Mouse (Mus musculus) embryonic facial prominence, embryonic 13.5 days (tissue): ENCODE results near the gene Klre1. TPM values are rescaled to one million over a fixed set of nuclear protein-coding genes. Genes with fewer than 3 reads are reported as not detected.
"Not testable (repeated sequence)": the region's sequence is repeated elsewhere in the genome, so short reads cannot be mapped to it uniquely, and the experiment has no call there.

Experiments
- ATAC-seq: fragments of 200-750 bp; cut with Nextera tagmentation; 2 replicates; pipeline ENCODE4 v1.8.0; 2017; ENCODE audit warnings: low read depth; ENCODE audit not compliant: insufficient number of reproducible peaks, insufficient read depth, low FRiP score, low TSS enrichment
- H3K27ac ChIP-seq: fragments of 300-500 bp; sonication (generic); 2 replicates; pipeline ENCODE4 v1.5.1; 2015; ENCODE audit warnings: moderate library complexity, mild to moderate bottlenecking, inconsistent platforms
- H3K27me3 ChIP-seq: fragments of 300-500 bp; sonication (generic); 2 replicates; pipeline ENCODE4 v1.6.1; 2015; ENCODE audit warnings: mild to moderate bottlenecking, inconsistent platforms
- H3K36me3 ChIP-seq: fragments of 300-500 bp; sonication (generic); 2 replicates; pipeline ENCODE4 v1.6.1; 2015; ENCODE audit warnings: mild to moderate bottlenecking, inconsistent platforms
- H3K4me1 ChIP-seq: fragments of 300-500 bp; sonication (generic); 2 replicates; pipeline ENCODE4 v1.6.1; 2015; ENCODE audit warnings: inconsistent platforms
- H3K4me2 ChIP-seq: fragments of 300-500 bp; sonication (generic); 2 replicates; pipeline ENCODE4 v1.6.1; 2015; ENCODE audit warnings: moderate library complexity, mild to moderate bottlenecking, inconsistent platforms
- H3K4me3 ChIP-seq: fragments of 300-500 bp; sonication (generic); 2 replicates; pipeline ENCODE4 v1.5.1; 2015; ENCODE audit warnings: mild to moderate bottlenecking, inconsistent platforms
- H3K9ac ChIP-seq: fragments of 300-500 bp; sonication (generic); 2 replicates; pipeline ENCODE4 v1.6.1; 2015; ENCODE audit warnings: mild to moderate bottlenecking, inconsistent platforms
- H3K9me3 ChIP-seq: fragments of 300-500 bp; sonication (generic); 2 replicates; pipeline ENCODE4 v1.6.1; 2016; ENCODE audit warnings: inconsistent platforms
- WGBS: fragments of 180-500 bp; shearing (Covaris S2); methylation state at CpG from one replicate; pipeline ENCODE4 v1.1.7; 2015; ENCODE audit warnings: mixed read lengths; 5-methylcytosine and 5-hydroxymethylcytosine counted together
- polyA plus RNA-seq: library from polyadenylated mRNA; unstranded; fragments of >200 nt; fragmentation: Nextera tagmentation; extraction: Ambion mirVana; gene quantifications from 2 replicates; pipeline ENCODE4 v1.2.1, GENCODE M21; 2015

The Klre1 gene
- polyA plus RNA-seq, 1 experiment from 2014 or later = not detected

- ATAC-seq = no peak
- H3K9me3 ChIP-seq = no peaks in the 10 kb centered on the region
- H3K9ac ChIP-seq = no peak within 1 kb of the TSS
- H3K4me1 ChIP-seq = no peaks in the 10 kb centered on the region
- H3K4me2 ChIP-seq = no peak within 1 kb of the TSS
- no peak within 1 kb of the TSS for H3K27ac ChIP-seq
- no peaks in the 10 kb centered on the region for H3K36me3 ChIP-seq
- H3K4me3 ChIP-seq = no peak within 1 kb of the TSS
- H3K27me3 ChIP-seq = no peaks in the 10 kb centered on the region
- WGBS = 85% methylated on average over 3 of the region's 3 CpGs
These were observed 13.8 kb downstream of the Klre1 start, which contains the start of gene Klrd1 for GRCm38 (mm10) chr6:129591508-129591907. TSS of gene Klrd1 (plus strand) at chr6:129591782.

- Histone ChIP-seq H3K9ac (no peak overlapping the region), H3K4me3 (no peak overlapping the region), H3K4me2 (no peak overlapping the region), H3K27ac (no peak overlapping the region), H3K9me3 (no peaks in the 10 kb centered on the region), H3K27me3 (no peaks in the 10 kb centered on the region), H3K4me1 (no peaks in the 10 kb centered on the region), H3K36me3 (no peaks in the 10 kb centered on the region)
- ATAC-seq = no peak
These were observed 30.7 kb downstream of the Klre1 start for GRCm38 (mm10) chr6:129608372-129608771.

GRCm38 (mm10) chr6:129623735-129624134 is 46.0 kb downstream of the Klre1 start, which contains the start of gene Klrk1:
TSS of gene Klrk1 (minus strand) at chr6:129623864.
- Histone ChIP-seq H3K4me3 (no peak within 1 kb of the TSS), H3K27me3 (no peaks in the 10 kb centered on the region), H3K9ac (no peak within 1 kb of the TSS), H3K36me3 (no peaks in the 10 kb centered on the region), H3K4me1 (no peaks in the 10 kb centered on the region), H3K4me2 (no peak within 1 kb of the TSS), H3K27ac (no peak within 1 kb of the TSS), H3K9me3 (no peaks in the 10 kb centered on the region)
- WGBS = 76% methylated on average over 4 of the region's 4 CpGs
- no peak for ATAC-seq

- H3K36me3 ChIP-seq, H3K9ac ChIP-seq, H3K27me3 ChIP-seq, ATAC-seq, H3K4me3 ChIP-seq, H3K4me2 ChIP-seq, H3K9me3 ChIP-seq, H3K4me1 ChIP-seq, H3K27ac ChIP-seq: not testable (repeated sequence)
- 78% methylated on average over 2 of the region's 2 CpGs for WGBS
These were observed 53.3 kb downstream of the Klre1 start for GRCm38 (mm10) chr6:129631046-129631445.

Other genes starting within 250 kb of the Klre1 start
- 0.17 TPM in 1 of 2 replicates, not detected in the other for gene 4922502D21Rik, start 246.1 kb upstream of the Klre1 start, polyA plus RNA-seq
- gene Clec12a, start 235.2 kb upstream of the Klre1 start, polyA plus RNA-seq = 1.4 and 1.8 TPM in 2 replicates
- not detected in 2 replicates for gene Clec12b, start 192.0 kb upstream of the Klre1 start, polyA plus RNA-seq
- gene Clec1b, start 180.6 kb upstream of the Klre1 start, polyA plus RNA-seq = 2.7 and 2.9 TPM in 2 replicates
- gene Clec9a, start 169.0 kb upstream of the Klre1 start, polyA plus RNA-seq = 0.06 and 0.08 TPM in 2 replicates
- 2.3 and 2.7 TPM in 2 replicates for gene Clec1a, start 125.9 kb upstream of the Klre1 start, polyA plus RNA-seq
- not detected in 2 replicates for gene Olr1, start 70.7 kb upstream of the Klre1 start, polyA plus RNA-seq
- gene Tmem52b, start 65.3 kb upstream of the Klre1 start, polyA plus RNA-seq = not detected in 2 replicates
- gene Gabarapl1, start 44.7 kb upstream of the Klre1 start, polyA plus RNA-seq = 50.5 and 55.2 TPM in 2 replicates
- gene Klrd1, start 13.9 kb downstream of the Klre1 start, polyA plus RNA-seq = 0.30 TPM in 1 of 2 replicates, not detected in the other
- gene Klrk1, start 46.0 kb downstream of the Klre1 start, polyA plus RNA-seq = 0.08 and 0.15 TPM in 2 replicates
- gene Klrc3, start 65.4 kb downstream of the Klre1 start, polyA plus RNA-seq = not detected in 2 replicates
- gene Klrc2, start 82.8 kb downstream of the Klre1 start, polyA plus RNA-seq = not detected in 2 replicates
- gene Klrc1, start 101.1 kb downstream of the Klre1 start, polyA plus RNA-seq = not detected in 2 replicates
- not detected in 2 replicates for gene Klri1, start 139.2 kb downstream of the Klre1 start, polyA plus RNA-seq
- not detected in 2 replicates for gene Klri2, start 162.6 kb downstream of the Klre1 start, polyA plus RNA-seq
- not detected in 2 replicates for gene Gm156, start 206.4 kb downstream of the Klre1 start, polyA plus RNA-seq